14 mouse cellular contexts compared by ENCODE assay signal in genomic region chr3:147101765-147102113, GRCm38 (mm10).
DNase-seq lines count a peak whose midpoint lies in the region; ATAC-seq and TF ChIP-seq lines count a peak whose summit lies in the region.
"Had no signal": no experiment of that assay in that cellular context is flagged by ENCODE, and none has a peak within 500 bp of the region (broad histone marks: within the 10 kb centered on the region; RNA-seq: fewer than 3 reads in every experiment).

No protein-coding gene starts in this region.

- no peak overlapping the region for H3K9ac ChIP-seq in hindbrain, postnatal 0 days (replicated peaks; ENCODE audit: low read length)
- no peak overlapping the region for H3K9ac ChIP-seq in lung, postnatal 0 days (replicated peaks; ENCODE audit: low read depth)
- no peak overlapping the region for H3K9ac ChIP-seq in forebrain, embryonic 14.5 days (ENCODE audit: low read length)
- H3K9ac ChIP-seq in midbrain, embryonic 15.5 days, result no peak overlapping the region
- H3K9ac ChIP-seq: intestine, embryonic 15.5 days; liver, embryonic 12.5 days had no signal

- H3K9me3 ChIP-seq in hindbrain, embryonic 10.5 days, result no peaks in the 10 kb centered on the region
- no peaks in the 10 kb centered on the region for H3K9me3 ChIP-seq in hindbrain, postnatal 0 days (ENCODE audit: low read length)
- no peaks in the 10 kb centered on the region for H3K9me3 ChIP-seq in lung, postnatal 0 days (ENCODE audit: low read length)
- H3K9me3 ChIP-seq in forebrain, embryonic 14.5 days (replicated peaks; ENCODE audit: control insufficient read depth, low read length), result no peaks in the 10 kb centered on the region
- no peaks in the 10 kb centered on the region for H3K9me3 ChIP-seq in midbrain, embryonic 15.5 days
- H3K9me3 ChIP-seq: intestine, embryonic 15.5 days; liver, embryonic 12.5 days had no signal

- peak overlapping the region; percentile 56; the same call in 1 of the 2 replicates for H3K27ac ChIP-seq in hindbrain, embryonic 10.5 days
- no peak overlapping the region for H3K27ac ChIP-seq in hindbrain, postnatal 0 days
- no peak overlapping the region for H3K27ac ChIP-seq in lung, postnatal 0 days (ENCODE audit: low read length)
- H3K27ac ChIP-seq in forebrain, embryonic 14.5 days (ENCODE audit: low read depth, low read length), result no peak overlapping the region
- no peak overlapping the region for H3K27ac ChIP-seq in midbrain, embryonic 15.5 days
- H3K27ac ChIP-seq: intestine, embryonic 15.5 days; layer of hippocampus, adult 2 months; liver, embryonic 12.5 days had no signal

- no peaks in the 10 kb centered on the region for H3K36me3 ChIP-seq in hindbrain, embryonic 10.5 days
- H3K36me3 ChIP-seq in hindbrain, postnatal 0 days (ENCODE audit: insufficient read depth, low read length), result no peaks in the 10 kb centered on the region
- H3K36me3 ChIP-seq in lung, postnatal 0 days (ENCODE audit: insufficient read depth, low read length), result no peaks in the 10 kb centered on the region
- no peaks in the 10 kb centered on the region for H3K36me3 ChIP-seq in forebrain, embryonic 14.5 days (ENCODE audit: control insufficient read depth, insufficient read depth, low read length)
- H3K36me3 ChIP-seq in midbrain, embryonic 15.5 days (replicated peaks), result no peaks in the 10 kb centered on the region
- H3K36me3 ChIP-seq: intestine, embryonic 15.5 days; liver, embryonic 12.5 days had no signal

- ATAC-seq in hindbrain, postnatal 0 days, result no peak
- peak; percentile 46; the same call in 1 of the 2 replicates for ATAC-seq in lung, postnatal 0 days
- ATAC-seq in forebrain, embryonic 14.5 days, result peak; percentile 62
- peak; percentile 43; the same call in 1 of the 2 replicates for ATAC-seq in midbrain, embryonic 15.5 days (replicated peaks)
- ATAC-seq: activated CD4-positive, CD25-positive, alpha-beta regulatory T cell, adult 4 months; intestine, embryonic 15.5 days; liver, embryonic 12.5 days had no signal

- H3K27me3 ChIP-seq in hindbrain, embryonic 10.5 days (ENCODE audit: insufficient read depth, poor library complexity, severe bottlenecking), result peaks cover 5% of the 10 kb centered on the region; the same call in 1 of the 2 replicates
- H3K27me3 ChIP-seq in hindbrain, postnatal 0 days (ENCODE audit: insufficient read depth, low read length), result no peaks in the 10 kb centered on the region
- H3K27me3 ChIP-seq in lung, postnatal 0 days (replicated peaks; ENCODE audit: insufficient read depth, low read length), result no peaks in the 10 kb centered on the region
- no peaks in the 10 kb centered on the region for H3K27me3 ChIP-seq in forebrain, embryonic 14.5 days (replicated peaks; ENCODE audit: control insufficient read depth, insufficient read depth, low read length)
- H3K27me3 ChIP-seq in midbrain, embryonic 15.5 days (replicated peaks), result no peaks in the 10 kb centered on the region
- H3K27me3 ChIP-seq: intestine, embryonic 15.5 days; liver, embryonic 12.5 days had no signal

- H3K4me3 ChIP-seq in hindbrain, embryonic 10.5 days, result no peak overlapping the region
- no peak overlapping the region for H3K4me3 ChIP-seq in hindbrain, postnatal 0 days (ENCODE audit: low read length)
- H3K4me3 ChIP-seq in lung, postnatal 0 days (ENCODE audit: low read depth, low read length), result no peak overlapping the region
- H3K4me3 ChIP-seq in forebrain, embryonic 14.5 days (ENCODE audit: low read depth, low read length), result no peak overlapping the region
- no peak overlapping the region for H3K4me3 ChIP-seq in midbrain, embryonic 15.5 days
- H3K4me3 ChIP-seq: intestine, embryonic 15.5 days; layer of hippocampus, adult 2 months; liver, embryonic 12.5 days had no signal

- peaks cover 26% of the 10 kb centered on the region for H3K4me1 ChIP-seq in hindbrain, embryonic 10.5 days (replicated peaks)
- H3K4me1 ChIP-seq in hindbrain, postnatal 0 days (ENCODE audit: insufficient read depth, low read length), result peaks cover 3% of the 10 kb centered on the region; the same call in 1 of the 2 replicates
- H3K4me1 ChIP-seq in lung, postnatal 0 days (ENCODE audit: insufficient read depth, low read depth, low read length), result no peaks in the 10 kb centered on the region
- H3K4me1 ChIP-seq in forebrain, embryonic 14.5 days (ENCODE audit: control insufficient read depth, insufficient read depth, low read length), result peaks cover 12% of the 10 kb centered on the region
- H3K4me1 ChIP-seq in midbrain, embryonic 15.5 days, result peaks cover 41% of the 10 kb centered on the region
- H3K4me1 ChIP-seq: liver, embryonic 12.5 days had no signal

- DNase-seq in hindbrain, embryonic 10.5 days (ENCODE audit: low spot score), result no peak
- DNase-seq in hindbrain, postnatal 0 days (ENCODE audit: low spot score), result no peak
- peak; percentile 8 for DNase-seq in lung, postnatal 0 days (ENCODE audit: low spot score)
- no peak for DNase-seq in lung, adult 18-20 months
- no peak for DNase-seq in forebrain, embryonic 14.5 days (ENCODE audit: low spot score)
- DNase-seq in thymus, postnatal 14 days, result no peak
- DNase-seq in urinary bladder, adult 18-20 months (ENCODE audit: low spot score in 2 of 2), result no peak
- DNase-seq: cerebellum, adult 18-20 months; thymus, postnatal 4 days had no signal

- WGBS in hindbrain, embryonic 10.5 days, result 48% methylated on average over 3 of the region's 3 CpGs
- 28% methylated on average over 3 of the region's 3 CpGs for WGBS in hindbrain, postnatal 0 days
- 49% methylated on average over 3 of the region's 3 CpGs for WGBS in lung, postnatal 0 days
- 54% methylated on average over 3 of the region's 3 CpGs for WGBS in forebrain, embryonic 14.5 days
- 23% methylated on average over 3 of the region's 3 CpGs for WGBS in midbrain, embryonic 15.5 days

- no peak for TF ChIP-seq EP300 in lung, postnatal 0 days (IDR thresholded peaks at IDR 0.05)

- TF ChIP-seq CTCF in hindbrain, postnatal 0 days (IDR thresholded peaks at IDR 0.05; ENCODE audit: low read depth), result no peak
- TF ChIP-seq CTCF in lung, postnatal 0 days (IDR thresholded peaks at IDR 0.05), result no peak

- H3K4me2 ChIP-seq in hindbrain, postnatal 0 days (ENCODE audit: low read depth, low read length), result no peak overlapping the region
- H3K4me2 ChIP-seq in lung, postnatal 0 days (replicated peaks; ENCODE audit: low read depth, low read length), result no peak overlapping the region
- H3K4me2 ChIP-seq in forebrain, embryonic 14.5 days (ENCODE audit: low read length), result no peak overlapping the region
- H3K4me2 ChIP-seq in midbrain, embryonic 15.5 days, result no peak overlapping the region
- H3K4me2 ChIP-seq: intestine, embryonic 15.5 days; liver, embryonic 12.5 days had no signal
